Mouse (Mus musculus): Measurements from ENCODE around the gene Myo18b. TPM values are rescaled to one million over a fixed set of nuclear protein-coding genes. Genes with fewer than 3 reads are reported as not detected.
A peak's percentile ranks its signal among the peaks of the same experiment; 100 is the strongest.

Myo18b gene
- polyA plus RNA-seq, 1 experiment from 2014 or later: 1.8 TPM

- 87% methylated on average over 18 of the region's 18 CpGs for WGBS
- H3K27me3 ChIP-seq: no peaks in the 10 kb centered on the region
- no peak overlapping the region for H3K27ac ChIP-seq (replicated peaks)
- H3K4me2 ChIP-seq (replicated peaks): no peak overlapping the region
- no peaks in the 10 kb centered on the region for H3K36me3 ChIP-seq
- no peaks in the 10 kb centered on the region for H3K9me3 ChIP-seq
- no peak for ATAC-seq (ENCODE audit: low FRiP score, low read depth)
- no peak overlapping the region for H3K4me3 ChIP-seq
- no peak overlapping the region for H3K9ac ChIP-seq (replicated peaks)
- H3K4me1 ChIP-seq: no peaks in the 10 kb centered on the region
Measured at GRCm38 (mm10) chr5:112693286-112693849, 202.8 kb downstream of the Myo18b start.

GRCm38 (mm10) chr5:112687100-112687818 lies 208.9 kb downstream of the Myo18b start:
- H3K9ac ChIP-seq (replicated peaks): no peak overlapping the region
- H3K4me1 ChIP-seq: peaks cover 8% of the 10 kb centered on the region; the same call in 1 of the 2 replicates
- H3K36me3 ChIP-seq: no peaks in the 10 kb centered on the region
- WGBS: 51% methylated on average over 4 of the region's 4 CpGs
- no peak for ATAC-seq (ENCODE audit: low FRiP score, low read depth)
- no peak overlapping the region for H3K4me2 ChIP-seq (replicated peaks)
- H3K9me3 ChIP-seq: no peaks in the 10 kb centered on the region
- H3K27ac ChIP-seq (replicated peaks): no peak overlapping the region
- no peaks in the 10 kb centered on the region for H3K27me3 ChIP-seq
- H3K4me3 ChIP-seq: no peak overlapping the region

GRCm38 (mm10) chr5:112686309-112687099 lies 209.7 kb downstream of the Myo18b start:
- Histone ChIP-seq H3K27ac (replicated peaks) (no peak overlapping the region; the same call in 1 of the 2 replicates), H3K4me2 (replicated peaks) (no peak overlapping the region), H3K27me3 (no peaks in the 10 kb centered on the region), H3K4me3 (no peak overlapping the region), H3K36me3 (no peaks in the 10 kb centered on the region), H3K4me1 (peaks cover 8% of the 10 kb centered on the region; the same call in 1 of the 2 replicates), H3K9ac (replicated peaks) (no peak overlapping the region), H3K9me3 (no peaks in the 10 kb centered on the region)
- 75% methylated on average over 14 of the region's 14 CpGs for WGBS
- no peak for ATAC-seq (ENCODE audit: low FRiP score, low read depth)

GRCm38 (mm10) chr5:112679251-112679650 lies 216.9 kb downstream of the Myo18b start:
- no peaks in the 10 kb centered on the region for H3K27me3 ChIP-seq
- no peak overlapping the region for H3K4me3 ChIP-seq
- H3K4me2 ChIP-seq (replicated peaks): no peak overlapping the region
- WGBS: 93% methylated on average over 2 of the region's 2 CpGs
- no peaks in the 10 kb centered on the region for H3K9me3 ChIP-seq
- H3K4me1 ChIP-seq: peaks cover 7% of the 10 kb centered on the region; the same call in 1 of the 2 replicates
- no peak for ATAC-seq (ENCODE audit: low FRiP score, low read depth)
- no peak overlapping the region for H3K27ac ChIP-seq (replicated peaks)
- no peak overlapping the region for H3K9ac ChIP-seq (replicated peaks)
- H3K36me3 ChIP-seq: no peaks in the 10 kb centered on the region

GRCm38 (mm10) chr5:112678153-112678552 lies 218.0 kb downstream of the Myo18b start:
- H3K27ac ChIP-seq (replicated peaks): no peak overlapping the region
- ATAC-seq (ENCODE audit: low FRiP score, low read depth): no peak
- H3K4me1 ChIP-seq: peaks cover 7% of the 10 kb centered on the region; the same call in 1 of the 2 replicates
- H3K27me3 ChIP-seq: no peaks in the 10 kb centered on the region
- H3K36me3 ChIP-seq: no peaks in the 10 kb centered on the region
- H3K4me2 ChIP-seq (replicated peaks): no peak overlapping the region
- H3K4me3 ChIP-seq: no peak overlapping the region
- no peaks in the 10 kb centered on the region for H3K9me3 ChIP-seq
- H3K9ac ChIP-seq (replicated peaks): no peak overlapping the region
- 70% methylated on average over 4 of the region's 4 CpGs for WGBS

- Histone ChIP-seq H3K27ac (replicated peaks) (no peak overlapping the region), H3K9me3 (no peaks in the 10 kb centered on the region), H3K9ac (replicated peaks) (no peak overlapping the region), H3K36me3 (no peaks in the 10 kb centered on the region), H3K4me2 (replicated peaks) (no peak overlapping the region), H3K4me3 (no peak overlapping the region), H3K4me1 (peaks cover 7% of the 10 kb centered on the region; the same call in 1 of the 2 replicates), H3K27me3 (no peaks in the 10 kb centered on the region; the same call in 1 of the 2 replicates)
- 78% methylated on average over 5 of the region's 5 CpGs for WGBS
- no peak for ATAC-seq (ENCODE audit: low FRiP score, low read depth)
Measured at GRCm38 (mm10) chr5:112674806-112675205, 221.4 kb downstream of the Myo18b start.

- ATAC-seq (ENCODE audit: low FRiP score, low read depth): no peak
- H3K9me3 ChIP-seq: no peaks in the 10 kb centered on the region
- H3K4me2 ChIP-seq (replicated peaks): no peak overlapping the region
- no peaks in the 10 kb centered on the region for H3K4me1 ChIP-seq
- H3K36me3 ChIP-seq: no peaks in the 10 kb centered on the region
- H3K9ac ChIP-seq (replicated peaks): no peak overlapping the region
- H3K27me3 ChIP-seq: no peaks in the 10 kb centered on the region; the same call in 1 of the 2 replicates
- no peak overlapping the region for H3K27ac ChIP-seq (replicated peaks)
- H3K4me3 ChIP-seq: no peak overlapping the region
- 64% methylated on average over 7 of the region's 7 CpGs for WGBS
Measured at GRCm38 (mm10) chr5:112672457-112672856, 223.7 kb downstream of the Myo18b start.

GRCm38 (mm10) chr5:112671961-112672360 lies 224.2 kb downstream of the Myo18b start:
- WGBS: 61% methylated on average over 2 of the region's 2 CpGs
- no peak overlapping the region for H3K4me2 ChIP-seq (replicated peaks)

GRCm38 (mm10) chr5:112667153-112667552 lies 229.0 kb downstream of the Myo18b start:
- 81% methylated on average over 8 of the region's 8 CpGs for WGBS
- H3K4me2 ChIP-seq (replicated peaks): no peak overlapping the region
- H3K4me3 ChIP-seq: no peak overlapping the region
- no peaks in the 10 kb centered on the region for H3K36me3 ChIP-seq
- H3K9me3 ChIP-seq: no peaks in the 10 kb centered on the region
- no peak overlapping the region for H3K9ac ChIP-seq (replicated peaks)
- peaks cover 17% of the 10 kb centered on the region for H3K4me1 ChIP-seq
- H3K27me3 ChIP-seq: no peaks in the 10 kb centered on the region; the same call in 1 of the 2 replicates
- no peak for ATAC-seq (ENCODE audit: low FRiP score, low read depth)
- H3K27ac ChIP-seq (replicated peaks): no peak overlapping the region

More at GRCm38 (mm10) chr5:112671961-112672360, 224.2 kb downstream of the Myo18b start:
- H3K36me3 ChIP-seq: no peaks in the 10 kb centered on the region
- no peak overlapping the region for H3K9ac ChIP-seq (replicated peaks)
- H3K27ac ChIP-seq (replicated peaks): no peak overlapping the region
- ATAC-seq (ENCODE audit: low FRiP score, low read depth): no peak
- no peaks in the 10 kb centered on the region; the same call in 1 of the 2 replicates for H3K27me3 ChIP-seq
- H3K4me1 ChIP-seq: no peaks in the 10 kb centered on the region
- H3K4me3 ChIP-seq: no peak overlapping the region
- no peaks in the 10 kb centered on the region for H3K9me3 ChIP-seq

- Histone ChIP-seq H3K4me1 (peaks cover 21% of the 10 kb centered on the region), H3K36me3 (no peaks in the 10 kb centered on the region), H3K27me3 (no peaks in the 10 kb centered on the region), H3K4me3 (no peak overlapping the region), H3K9me3 (no peaks in the 10 kb centered on the region), H3K9ac (replicated peaks) (no peak overlapping the region), H3K4me2 (replicated peaks) (no peak overlapping the region), H3K27ac (replicated peaks) (0 out of 2 replicates have a peak overlapping the region, but pooled peaks have one; percentile 4)
- 31% methylated on average over 7 of the region's 7 CpGs for WGBS
- no peak for ATAC-seq (ENCODE audit: low FRiP score, low read depth)
Measured at GRCm38 (mm10) chr5:112665661-112666060, 230.5 kb downstream of the Myo18b start.

- no peaks in the 10 kb centered on the region for H3K36me3 ChIP-seq
- WGBS: 0% methylated on average over 1 of the region's 1 CpGs
- H3K27ac ChIP-seq (replicated peaks): peak overlapping the region; percentile 60
- no peak for ATAC-seq (ENCODE audit: low FRiP score, low read depth)
- no peak overlapping the region for H3K4me2 ChIP-seq (replicated peaks)
- H3K4me1 ChIP-seq: peaks cover 30% of the 10 kb centered on the region
- H3K9me3 ChIP-seq: no peaks in the 10 kb centered on the region
- no peak overlapping the region for H3K4me3 ChIP-seq
- no peak overlapping the region for H3K9ac ChIP-seq (replicated peaks)
- H3K27me3 ChIP-seq: peaks cover 7% of the 10 kb centered on the region; the same call in 1 of the 2 replicates
Measured at GRCm38 (mm10) chr5:112663701-112664100, 232.5 kb downstream of the Myo18b start.
